Mouse (Mus musculus): ENCODE results near the gene Folh1. TPM values are rescaled to one million over a fixed set of nuclear protein-coding genes. Genes with fewer than 3 reads are reported as not detected.

The Folh1 gene
- total and polyA plus RNA-seq, 3 experiments: not detected

GRCm38 (mm10) chr7:86725013-86725412 lies 50.7 kb downstream of the Folh1 start:
- H3K36me3 ChIP-seq (ENCODE audit: control insufficient read depth in 1 of 2, insufficient read depth in 2 of 2, low read length in 2 of 2): no peaks in the 10 kb centered on the region
- no peak for TF ChIP-seq MAX (IDR thresholded peaks at IDR 0.05; ENCODE audit: low read length)
- TF ChIP-seq CHD1 (IDR thresholded peaks at IDR 0.05; ENCODE audit: low read depth, low read length): no peak
- TF ChIP-seq UBTF (IDR thresholded peaks at IDR 0.05; ENCODE audit: borderline replicate concordance, insufficient read depth, low read depth, low read length): no peak
- no peak for TF ChIP-seq EP300 (IDR thresholded peaks at IDR 0.05; ENCODE audit: low read depth in 1 of 2, low read length in 2 of 2)
- TF ChIP-seq ZKSCAN1 (IDR thresholded peaks at IDR 0.05; ENCODE audit: low read depth, low read length): no peak
- no peak for TF ChIP-seq CTCF (IDR thresholded peaks at IDR 0.05 in 2 of 3, conservative IDR thresholded peaks at IDR 0.05 in 1 of 3; ENCODE audit: control insufficient read depth in 1 of 3, insufficient read depth in 1 of 3, low read depth in 2 of 3, low read length in 3 of 3, poor library complexity in 1 of 3, severe bottlenecking in 1 of 3)
- no peak for TF ChIP-seq MAFK (IDR thresholded peaks at IDR 0.05; ENCODE audit: borderline replicate concordance, low read depth, low read length)
- no peak for TF ChIP-seq CHD2 (IDR thresholded peaks at IDR 0.05; ENCODE audit: low read length)
- no peak for TF ChIP-seq RCOR1 (IDR thresholded peaks at IDR 0.05; ENCODE audit: low read depth, low read length)
- no peak for TF ChIP-seq USF1 (IDR thresholded peaks at IDR 0.05; ENCODE audit: low read depth, low read length)
- TF ChIP-seq POLR2AphosphoS5 (IDR thresholded peaks at IDR 0.05; ENCODE audit: borderline replicate concordance, low read depth, low read length): no peak
- no peak for TF ChIP-seq MAZ (IDR thresholded peaks at IDR 0.05; ENCODE audit: low read depth, low read length)
- no peak for TF ChIP-seq MYB (IDR thresholded peaks at IDR 0.05; ENCODE audit: low read depth, low read length)
- TF ChIP-seq ZMIZ1 (IDR thresholded peaks at IDR 0.05; ENCODE audit: low read depth, low read length): no peak
- no peak for TF ChIP-seq MXI1 (IDR thresholded peaks at IDR 0.05; ENCODE audit: low read depth, low read length)
- no peak for TF ChIP-seq TBP (IDR thresholded peaks at IDR 0.05; ENCODE audit: low read depth, low read length)

GRCm38 (mm10) chr7:86688030-86688429 lies 87.7 kb downstream of the Folh1 start, which contains the start of gene Olfr292:
Olfr292 (plus strand) TSS chr7:86688330.
- no peaks in the 10 kb centered on the region for H3K9me3 ChIP-seq (replicated peaks; ENCODE audit: insufficient read depth, low read length)
- H3K27ac ChIP-seq (ENCODE audit: control insufficient read depth, low read depth, low read length): no peak within 1 kb of the TSS
- no peak for DNase-seq (ENCODE audit: low read depth, low spot score)
- H3K4me1 ChIP-seq (ENCODE audit: control insufficient read depth in 1 of 2, insufficient read depth in 2 of 2, low read length in 2 of 2): no peaks in the 10 kb centered on the region
- H3K79me2 ChIP-seq (ENCODE audit: control insufficient read depth, insufficient read depth, low read length, poor library complexity): no peaks in the 10 kb centered on the region
- H3K27me3 ChIP-seq (ENCODE audit: control insufficient read depth in 1 of 2, insufficient read depth in 2 of 2, low read length in 2 of 2): no peaks in the 10 kb centered on the region
- H3K9ac ChIP-seq (ENCODE audit: control insufficient read depth, low read depth, low read length, poor library complexity, severe bottlenecking): no peak within 1 kb of the TSS
- TF ChIP-seq TCF12 (IDR thresholded peaks at IDR 0.05; ENCODE audit: low read depth, low read length) (no peak), ZMIZ1 (IDR thresholded peaks at IDR 0.05; ENCODE audit: low read depth, low read length) (no peak), POLR2AphosphoS5 (IDR thresholded peaks at IDR 0.05; ENCODE audit: borderline replicate concordance, low read depth, low read length) (no peak), ZNF384 (IDR thresholded peaks at IDR 0.05; ENCODE audit: low read depth, low read length) (no peak), EP300 (IDR thresholded peaks at IDR 0.05; ENCODE audit: low read depth in 1 of 2, low read length in 2 of 2) (no peak), SMC3 (IDR thresholded peaks at IDR 0.05; ENCODE audit: low read depth, low read length) (no peak), POLR2A (IDR thresholded peaks at IDR 0.05; ENCODE audit: control insufficient read depth in 1 of 2, insufficient read depth in 1 of 2, low read depth in 1 of 2, low read length in 2 of 2, poor library complexity in 1 of 2) (no peak), NELFE (IDR thresholded peaks at IDR 0.05; ENCODE audit: low read depth, low read length) (no peak), BHLHE40 (IDR thresholded peaks at IDR 0.05; ENCODE audit: borderline replicate concordance, low read depth, low read length) (no peak), ZKSCAN1 (IDR thresholded peaks at IDR 0.05; ENCODE audit: low read depth, low read length) (no peak), MAZ (IDR thresholded peaks at IDR 0.05; ENCODE audit: low read depth, low read length) (no peak), MEF2A (IDR thresholded peaks at IDR 0.05; ENCODE audit: extremely low read depth, insufficient replicate concordance, low read depth, low read length, poor library complexity, severe bottlenecking) (no peak), ETS1 (IDR thresholded peaks at IDR 0.05; ENCODE audit: low read depth, low read length) (no peak), SIN3A (IDR thresholded peaks at IDR 0.05; ENCODE audit: low read length) (no peak), JUND (IDR thresholded peaks at IDR 0.05; ENCODE audit: low read depth, low read length) (no peak), UBTF (IDR thresholded peaks at IDR 0.05; ENCODE audit: borderline replicate concordance, insufficient read depth, low read depth, low read length) (no peak)
- H3K4me3 ChIP-seq (ENCODE audit: control insufficient read depth in 1 of 2, insufficient read depth in 1 of 2, low read depth in 2 of 2, low read length in 2 of 2): no peak within 1 kb of the TSS
- no peaks in the 10 kb centered on the region for H3K36me3 ChIP-seq (ENCODE audit: control insufficient read depth in 1 of 2, insufficient read depth in 2 of 2, low read length in 2 of 2)

More at GRCm38 (mm10) chr7:86725013-86725412, 50.7 kb downstream of the Folh1 start:
- Histone ChIP-seq H3K27me3 (ENCODE audit: control insufficient read depth in 1 of 2, insufficient read depth in 2 of 2, low read length in 2 of 2) (no peaks in the 10 kb centered on the region), H3K4me1 (ENCODE audit: control insufficient read depth in 1 of 2, insufficient read depth in 2 of 2, low read length in 2 of 2) (no peaks in the 10 kb centered on the region), H3K9ac (ENCODE audit: control insufficient read depth, low read depth, low read length, poor library complexity, severe bottlenecking) (no peak overlapping the region), H3K9me3 (replicated peaks; ENCODE audit: insufficient read depth, low read length) (no peaks in the 10 kb centered on the region), H3K27ac (ENCODE audit: control insufficient read depth, low read depth, low read length) (no peak overlapping the region), H3K79me2 (ENCODE audit: control insufficient read depth, insufficient read depth, low read length, poor library complexity) (no peaks in the 10 kb centered on the region), H3K4me3 (ENCODE audit: control insufficient read depth in 1 of 2, insufficient read depth in 1 of 2, low read depth in 2 of 2, low read length in 2 of 2) (no peak overlapping the region)
- no peak for DNase-seq (ENCODE audit: low read depth, low spot score)
